Mouse (Mus musculus) CD8-positive naive resting alpha-beta T cell, adult 2 months (primary cell): ENCODE data around the gene Tirap.

Source experiments
- DNase-seq, 2 experiments: peaks; one replicate each; pipeline ENCODE4 v3.0.0; 2022; ENCODE audit warnings: low read depth in 2 of 2, low spot score in 2 of 2

The Tirap gene

DNA sequence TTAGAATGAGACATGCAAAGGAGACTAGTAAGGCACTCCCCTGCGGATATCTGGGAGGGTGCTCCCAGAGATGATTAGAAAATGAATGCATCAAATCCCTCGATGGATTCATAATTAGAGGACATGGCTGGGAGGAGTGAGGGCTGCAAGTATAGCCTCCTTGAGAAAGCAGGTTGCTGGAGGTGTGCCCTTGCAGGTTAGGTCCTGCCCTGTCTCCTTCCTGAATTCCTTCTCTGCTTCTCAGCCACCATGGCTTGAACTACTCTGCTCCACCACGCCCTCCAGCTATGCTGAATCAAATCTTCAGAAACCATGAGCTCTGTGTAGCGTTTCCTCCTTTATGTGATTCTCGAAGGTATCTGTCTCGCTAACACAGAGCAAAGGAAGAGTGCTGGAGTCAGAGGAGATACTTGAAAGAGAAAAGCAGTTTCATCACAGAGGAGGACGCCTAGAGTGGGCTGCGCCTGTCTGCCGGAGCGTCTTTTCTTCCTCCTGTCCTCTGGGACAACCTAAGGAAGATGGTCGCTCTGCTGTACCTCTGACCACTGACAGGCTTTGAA lies 7.0 kb downstream of the Tirap start:
- DNase-seq: no peak

DNA sequence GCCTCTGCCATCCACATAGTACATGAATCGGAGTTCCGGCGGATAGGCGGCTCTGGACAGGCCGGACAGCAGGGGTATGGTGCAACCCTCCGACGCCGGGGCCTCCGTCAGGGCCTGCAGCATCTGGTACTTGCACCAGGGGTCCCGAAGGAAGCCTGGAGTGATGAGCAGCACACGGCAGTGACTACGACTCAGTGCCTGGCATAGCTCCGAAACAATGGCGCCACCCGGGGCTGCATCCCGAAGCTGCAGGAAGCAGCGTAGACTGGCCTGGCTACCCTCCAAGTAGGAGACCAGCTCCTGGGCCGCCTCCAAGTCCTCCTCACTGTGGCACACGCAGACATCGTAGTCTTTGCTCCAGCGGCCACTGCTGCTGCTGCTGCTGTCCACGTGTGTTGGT lies 11.4 kb downstream of the Tirap start:
- no peak for DNase-seq

DNA sequence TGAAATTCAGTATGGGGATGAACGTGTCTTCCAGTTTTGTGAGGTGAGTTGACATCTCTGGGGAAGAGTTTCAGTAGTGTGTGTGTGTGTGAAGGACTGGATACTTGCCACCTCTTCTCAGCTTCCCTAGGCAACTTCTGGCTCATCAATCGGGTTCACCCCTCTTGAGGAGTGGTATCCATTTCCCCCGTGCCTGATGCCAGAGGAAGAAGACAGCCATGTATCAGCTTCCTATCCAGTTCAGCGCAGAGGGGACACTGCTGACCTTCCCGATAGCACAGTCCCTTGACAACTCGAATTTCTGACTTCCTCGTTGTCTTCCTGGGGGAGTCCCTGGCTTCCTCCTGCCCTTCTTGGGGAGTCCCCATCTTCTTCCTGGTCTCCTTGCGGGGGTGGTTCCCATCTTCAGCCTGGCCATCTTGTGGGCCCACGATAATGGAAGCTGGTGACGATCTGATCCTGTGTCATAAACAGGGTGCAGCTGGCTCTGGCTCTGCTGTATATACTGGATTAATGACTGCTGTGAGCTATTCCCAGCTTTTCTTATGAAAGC lies 12.7 kb downstream of the Tirap start:
- no peak for DNase-seq

DNA sequence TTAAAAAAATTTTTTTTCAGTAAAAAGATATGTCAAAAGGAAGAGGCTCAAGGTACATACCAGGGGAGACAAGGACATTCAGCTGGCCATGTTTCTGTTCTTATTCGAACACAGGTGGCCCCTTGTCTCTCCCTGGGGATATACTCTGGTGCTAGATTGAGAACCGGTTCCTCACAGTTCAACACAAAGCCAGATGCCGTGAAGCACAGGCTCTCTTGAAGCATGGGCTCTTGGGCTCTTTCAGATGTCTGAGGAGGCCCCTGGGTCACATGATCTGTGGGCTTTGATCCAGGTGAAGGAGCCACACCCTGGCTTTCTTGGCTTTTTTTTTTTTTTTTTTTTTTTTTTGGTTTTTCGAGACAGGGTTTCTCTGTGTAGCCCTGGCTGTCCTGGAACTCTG lies 13.7 kb downstream of the Tirap start:
- DNase-seq: no peak

DNA sequence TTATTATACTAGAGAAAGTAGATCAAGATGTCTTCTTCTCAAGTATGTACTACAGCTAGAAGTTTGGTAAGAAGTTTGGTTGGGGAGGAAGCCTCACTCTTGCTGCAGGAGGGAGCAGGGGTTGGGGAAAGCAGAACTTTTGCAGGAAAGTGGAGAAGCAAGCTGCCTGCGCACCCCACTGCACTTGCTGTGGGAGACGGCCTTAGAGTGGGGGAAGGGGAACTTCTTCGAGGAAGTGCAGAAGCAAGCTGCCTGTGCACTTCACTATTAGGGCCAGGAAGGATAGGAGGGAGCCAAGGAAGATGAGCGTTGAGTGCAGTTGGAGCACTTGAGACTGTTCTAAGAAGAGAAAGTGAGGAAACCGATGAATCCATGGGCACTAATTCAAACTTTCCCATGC lies 16.7 kb downstream of the Tirap start:
- no peak for DNase-seq

DNA sequence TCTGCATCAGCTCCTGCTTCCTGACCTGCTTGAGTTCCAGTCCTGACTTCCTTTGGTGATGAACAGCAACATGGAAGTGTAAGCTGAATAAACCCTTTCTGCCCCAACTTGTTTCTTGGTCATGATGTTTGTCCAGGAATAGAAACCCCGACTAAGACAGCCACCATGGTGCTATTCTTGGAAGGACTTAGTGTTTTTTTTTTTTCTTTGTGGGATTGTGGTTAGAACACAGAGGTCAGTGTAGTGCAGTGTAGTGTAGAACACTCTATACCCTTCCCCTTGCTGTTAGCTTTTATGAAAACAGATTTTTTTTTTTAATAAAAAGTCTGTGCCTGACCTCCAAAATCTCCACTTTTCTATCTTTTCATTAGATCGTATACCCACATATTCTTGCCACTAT lies 17.3 kb downstream of the Tirap start:
- no peak for DNase-seq

DNA sequence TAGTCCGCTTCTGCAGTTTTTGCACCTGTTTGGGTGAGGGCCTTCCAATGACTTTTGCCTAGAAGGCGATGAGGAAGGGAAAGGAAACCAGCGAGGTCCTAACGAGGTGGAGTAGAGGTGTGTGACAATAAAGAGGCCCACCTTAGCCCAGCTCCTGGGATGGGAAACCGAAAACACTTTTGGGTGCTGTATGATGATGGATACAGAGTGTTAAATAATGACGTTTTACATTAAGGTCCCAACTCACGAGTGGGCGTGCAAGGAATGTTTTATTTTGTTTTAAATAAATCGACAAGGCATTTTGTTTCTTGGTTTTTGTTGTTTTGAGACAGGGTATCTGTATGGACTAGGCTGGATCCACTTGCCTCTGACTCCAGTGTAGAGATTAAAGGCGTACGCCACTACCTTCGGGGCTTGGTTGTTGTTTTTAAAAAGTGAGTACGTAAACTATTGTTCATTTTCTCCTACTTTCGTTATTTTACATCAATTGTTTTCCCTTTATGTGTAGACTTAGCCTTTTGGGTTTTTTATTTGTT lies 23.9 kb downstream of the Tirap start:
- no peak for DNase-seq

DNA sequence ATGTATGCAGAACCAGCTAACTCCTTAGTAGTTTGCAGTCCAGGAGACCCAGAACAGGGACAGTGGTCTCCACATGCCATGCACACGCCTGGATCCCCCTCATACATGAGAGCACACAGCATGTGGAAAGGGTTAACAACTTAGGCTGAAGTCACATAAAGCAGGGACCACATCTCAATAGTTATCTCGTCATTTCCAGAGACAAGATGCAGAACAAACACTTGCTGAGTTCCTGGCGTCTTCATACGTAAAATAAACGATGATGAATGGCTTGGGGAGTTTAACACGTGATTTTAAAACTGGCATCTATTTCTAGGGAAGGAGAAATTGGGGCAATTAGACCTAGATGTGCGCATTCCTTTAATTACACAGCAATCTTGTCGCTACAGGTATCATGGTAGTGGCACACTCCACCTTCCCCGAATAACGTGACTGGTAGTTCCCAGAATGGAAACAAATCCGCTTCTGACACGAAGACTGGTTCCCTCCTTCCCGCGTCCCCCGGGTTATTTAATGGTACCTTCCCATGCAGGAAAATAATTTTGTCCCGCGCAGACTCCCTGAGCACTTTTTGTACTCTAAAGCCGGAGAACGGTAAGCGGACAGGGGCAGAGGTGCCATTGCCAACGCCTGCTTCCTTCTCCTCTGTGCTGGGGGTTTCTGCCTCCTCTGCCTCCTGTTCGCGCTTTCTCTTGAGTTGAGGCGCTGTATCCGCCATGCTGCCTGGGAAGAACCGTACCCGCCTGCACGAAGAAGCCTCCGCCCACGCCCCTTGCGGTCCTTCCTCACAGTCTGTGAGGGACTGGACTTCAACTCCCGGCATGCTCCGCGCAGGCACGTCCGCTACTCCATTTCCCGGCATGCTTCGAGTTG lies 24.6 kb downstream of the Tirap start, which contains the start of gene Dcps:
TSS of gene Dcps (minus strand) at position 811 of the 873 bp plus-strand sequence.
- peak; percentile 87 to 93 for DNase-seq

DNA sequence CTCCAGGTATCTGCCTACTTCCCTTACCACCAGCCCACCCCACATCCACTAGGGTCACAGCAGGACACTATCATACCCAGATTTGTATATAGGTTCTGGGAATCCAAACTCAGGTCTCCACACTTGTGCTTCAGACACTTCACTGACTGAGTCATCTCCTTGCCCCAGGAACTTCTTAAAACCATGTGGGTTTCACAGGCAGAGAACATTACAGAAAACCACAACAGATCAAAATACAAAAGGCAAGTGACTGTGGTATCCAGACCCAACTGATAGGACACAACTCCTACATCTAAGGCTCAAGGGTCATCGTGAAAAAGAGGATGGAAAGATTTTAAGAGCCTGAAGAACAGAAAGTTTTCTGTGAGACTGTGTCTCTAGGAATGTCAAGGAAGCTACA lies 26.8 kb downstream of the Tirap start:
- no peak for DNase-seq

DNA sequence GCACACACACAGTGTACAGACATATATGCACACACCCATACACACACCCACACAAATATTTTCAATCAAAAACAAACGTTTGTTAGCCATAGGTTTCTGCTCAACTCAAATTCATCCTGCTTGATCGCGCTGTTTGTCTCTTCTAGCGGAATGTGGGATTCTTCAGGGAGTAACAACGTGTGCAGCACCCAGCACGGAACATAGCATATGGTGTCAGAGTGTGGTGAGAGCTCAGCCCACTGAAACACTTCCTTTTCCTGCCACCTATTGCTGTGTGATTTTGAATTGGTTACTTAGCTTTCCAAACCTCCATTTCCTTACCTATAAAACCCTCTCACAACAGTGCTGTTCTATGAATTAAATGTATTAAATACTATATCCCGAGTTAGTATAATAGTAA lies 30.0 kb downstream of the Tirap start:
- DNase-seq: no peak

DNA sequence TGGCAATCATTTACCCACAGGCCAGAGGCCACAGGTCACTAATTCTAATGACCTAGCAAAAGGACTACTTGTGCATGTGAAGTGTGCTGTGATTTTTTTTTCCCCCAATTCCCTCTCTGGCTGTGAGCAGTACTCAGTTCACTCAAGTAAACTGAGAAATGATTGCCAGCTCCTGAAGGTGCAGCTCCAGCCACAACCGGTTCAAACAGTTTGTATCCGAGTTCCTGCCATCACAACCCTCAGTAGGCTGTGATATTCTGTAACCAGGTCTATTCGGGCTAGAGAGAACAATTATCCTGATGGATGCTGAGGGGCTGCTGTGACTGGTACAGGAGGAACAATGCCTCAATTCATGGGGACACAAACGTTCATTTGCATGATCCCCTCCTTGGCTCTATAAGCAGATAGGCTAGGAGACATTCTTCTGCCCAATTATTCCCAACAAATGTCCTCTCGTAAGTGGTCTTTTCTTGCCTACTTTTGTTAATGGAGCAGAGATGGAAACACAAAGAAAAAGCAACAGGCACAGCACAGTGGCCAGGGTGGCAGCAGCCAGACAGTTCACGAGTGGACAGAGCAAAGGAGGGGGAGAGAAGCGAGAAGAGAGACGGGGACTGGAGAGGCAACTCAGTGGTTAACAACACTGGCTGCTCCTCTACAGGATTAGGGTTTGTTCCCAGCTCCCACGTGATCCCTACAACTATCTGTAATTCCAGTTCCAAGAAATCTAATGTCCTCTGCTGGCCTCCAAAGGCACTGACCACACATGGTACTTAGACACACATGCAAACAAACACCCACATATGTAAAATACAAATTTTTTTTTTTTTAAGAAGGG lies 33.1 kb downstream of the Tirap start:
- no peak for DNase-seq

DNA sequence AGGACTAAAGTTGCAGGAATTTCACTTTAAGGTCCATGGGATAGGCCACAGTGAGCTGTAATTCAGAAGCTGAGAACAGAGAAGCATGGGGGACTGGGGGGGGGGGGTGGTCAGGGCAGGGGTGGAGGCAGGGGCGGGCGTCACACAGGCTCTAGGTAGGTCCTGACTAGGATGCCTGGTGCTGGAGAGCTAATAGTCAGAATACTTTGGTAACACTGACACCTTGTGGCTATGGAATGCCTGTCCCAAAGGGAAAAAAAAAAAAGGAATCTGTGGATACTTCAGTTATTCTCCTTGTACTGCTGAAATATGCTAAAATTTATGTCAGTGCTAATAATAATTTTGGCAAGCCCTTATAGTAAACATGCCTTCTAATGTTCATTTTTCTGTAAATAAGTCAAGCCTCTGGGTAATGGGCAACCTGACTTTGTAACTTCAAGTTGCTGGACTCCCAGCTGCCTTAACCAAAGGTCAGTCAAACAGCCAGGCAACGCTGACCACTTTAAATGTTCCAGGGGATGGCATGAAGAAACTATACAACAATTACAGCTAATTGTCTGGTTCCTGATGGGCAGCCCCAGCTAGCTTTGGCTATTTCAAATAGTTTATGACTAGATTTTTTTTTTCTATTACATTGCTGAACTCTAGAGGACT lies 33.8 kb downstream of the Tirap start:
- no peak for DNase-seq

DNA sequence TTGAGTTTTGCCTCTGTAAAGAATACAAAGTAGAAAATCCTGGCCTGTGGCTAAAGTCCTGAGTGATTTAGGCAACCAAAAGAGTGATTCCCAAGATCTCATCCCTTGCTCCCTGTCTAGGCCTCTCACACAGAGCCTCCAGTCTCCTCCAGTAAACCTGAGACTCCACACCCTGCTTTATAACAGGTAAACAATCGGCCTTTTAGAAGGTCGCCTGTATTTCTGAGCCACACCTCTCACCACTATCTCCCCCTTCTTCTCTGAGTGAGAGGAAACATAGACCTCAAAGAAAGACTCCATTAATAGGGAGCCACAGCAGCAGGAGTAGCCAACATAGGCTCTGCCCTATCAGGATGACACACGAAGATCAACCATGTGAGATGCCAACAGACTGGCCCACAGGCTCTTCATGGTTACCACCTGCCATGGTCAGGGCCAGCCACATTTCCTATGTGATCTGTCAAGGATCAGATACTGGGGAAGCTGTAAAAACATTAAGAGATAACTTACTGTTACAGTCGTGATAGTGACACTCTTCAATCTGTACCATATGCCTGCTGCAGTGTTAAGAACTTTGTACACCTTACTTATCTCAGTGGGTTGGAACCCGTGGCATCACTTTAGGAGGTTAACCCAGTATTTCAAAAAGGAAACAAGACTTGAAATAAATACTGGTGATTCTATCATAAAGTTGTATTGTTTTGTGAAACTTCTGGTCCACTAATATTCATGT lies 35.8 kb downstream of the Tirap start:
- DNase-seq: no peak

DNA sequence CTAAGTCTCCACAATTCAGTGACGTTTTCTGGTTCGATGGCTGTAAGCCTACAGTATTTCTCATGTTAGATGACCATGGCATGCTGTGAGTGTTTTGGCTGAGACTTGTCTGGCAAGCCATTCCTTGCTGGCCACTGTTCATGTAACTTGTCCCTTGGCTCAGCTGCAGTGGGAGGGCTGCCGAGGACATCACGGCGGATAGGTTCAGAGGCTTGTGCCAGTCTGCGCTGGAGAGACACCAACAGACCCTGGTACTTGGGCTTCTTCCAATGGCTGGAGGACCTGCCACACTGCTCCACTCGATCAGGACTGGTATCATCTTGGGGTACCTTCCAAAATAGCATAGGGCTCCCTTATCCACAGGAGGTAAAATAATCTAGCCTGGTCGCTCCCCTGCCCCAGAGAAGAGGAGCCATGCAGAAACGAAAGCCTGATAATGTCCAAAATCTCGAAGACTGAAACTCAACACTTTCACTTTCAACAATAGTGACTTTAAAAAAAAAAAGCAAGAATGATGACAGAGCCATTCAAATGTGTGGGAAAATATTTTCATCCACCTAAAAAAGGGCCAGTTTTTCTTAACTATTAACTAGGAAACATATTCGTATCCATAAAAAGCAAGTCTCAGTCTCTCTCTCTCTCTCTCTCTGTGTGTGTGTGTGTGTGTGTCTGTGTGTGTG lies 36.9 kb downstream of the Tirap start:
- DNase-seq: no peak

DNA sequence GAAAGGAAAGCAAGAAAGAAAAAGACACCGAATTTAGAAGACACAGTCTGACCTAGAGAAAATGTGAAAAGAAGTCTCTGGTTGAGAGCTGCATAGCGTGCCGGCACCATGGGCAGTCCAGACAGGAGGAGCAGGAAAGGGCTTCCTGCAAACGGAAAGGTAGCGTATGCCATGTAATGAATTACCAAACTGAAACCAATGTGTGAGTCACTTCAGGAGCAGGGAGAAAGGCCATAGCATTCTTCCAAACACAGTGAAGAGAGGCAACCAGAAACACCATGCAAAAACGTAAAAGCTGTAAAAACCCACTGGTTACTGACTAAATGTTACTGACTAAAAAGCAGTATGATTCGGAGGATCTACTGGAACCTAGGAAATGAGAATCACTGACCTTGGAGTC lies 38.4 kb downstream of the Tirap start:
- no peak for DNase-seq

DNA sequence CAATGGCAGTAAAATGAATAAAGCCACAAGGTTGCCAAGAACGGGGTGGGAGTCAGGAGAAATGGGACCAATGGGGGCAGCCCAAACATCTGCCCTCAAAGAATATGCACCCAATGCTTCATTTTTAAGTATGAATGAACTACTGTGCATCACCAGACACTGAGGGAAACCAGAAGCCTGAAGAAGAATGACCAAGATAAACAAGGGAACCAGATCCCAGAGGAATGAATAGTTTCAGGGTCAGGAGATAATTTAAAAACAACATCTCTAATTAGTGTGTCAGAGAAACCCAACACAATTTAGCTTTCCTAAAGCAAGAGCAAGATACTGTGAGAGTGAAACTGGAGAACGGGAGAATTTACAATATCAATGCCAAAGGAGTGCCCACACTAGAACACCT lies 39.4 kb downstream of the Tirap start:
- no peak for DNase-seq

DNA sequence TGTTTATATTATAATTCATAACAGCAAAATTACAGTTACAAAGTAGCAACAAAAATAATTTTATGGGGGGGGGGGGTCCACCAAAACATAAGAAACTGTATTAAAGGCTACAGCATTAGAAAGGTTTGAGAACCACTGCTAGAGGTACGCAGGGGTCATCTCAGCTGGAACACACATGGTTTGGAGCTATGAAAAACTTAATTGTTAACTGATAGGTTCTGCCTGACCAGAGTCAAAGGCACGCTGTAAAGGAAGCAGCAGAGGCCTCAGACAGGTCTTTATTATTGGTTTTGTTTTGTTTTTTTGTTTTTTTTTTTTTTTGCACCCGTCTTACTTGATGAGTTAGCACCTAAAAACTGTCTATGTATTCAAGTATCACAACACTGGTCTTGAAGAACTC lies 41.6 kb downstream of the Tirap start:
- DNase-seq: no peak

DNA sequence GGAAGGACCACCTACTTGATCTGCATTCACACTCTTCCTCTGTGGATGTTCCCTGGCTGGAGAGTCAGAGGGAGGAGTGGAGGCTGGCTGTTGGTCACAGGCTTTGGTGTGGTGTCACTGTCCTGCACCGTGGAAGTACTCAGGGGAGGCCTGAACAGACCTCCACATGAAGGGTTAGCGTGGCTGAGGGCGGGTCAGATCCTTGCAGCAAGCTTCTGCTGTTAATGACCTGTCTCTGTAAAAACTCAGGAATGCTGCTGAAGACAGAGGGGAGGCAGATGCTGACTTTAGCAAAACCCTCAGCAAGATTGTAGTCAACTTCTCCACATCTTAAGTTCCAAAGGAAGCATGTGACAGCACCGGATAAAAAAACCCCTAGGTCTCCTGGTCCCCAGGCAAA lies 43.2 kb downstream of the Tirap start:
- DNase-seq: no peak

DNA sequence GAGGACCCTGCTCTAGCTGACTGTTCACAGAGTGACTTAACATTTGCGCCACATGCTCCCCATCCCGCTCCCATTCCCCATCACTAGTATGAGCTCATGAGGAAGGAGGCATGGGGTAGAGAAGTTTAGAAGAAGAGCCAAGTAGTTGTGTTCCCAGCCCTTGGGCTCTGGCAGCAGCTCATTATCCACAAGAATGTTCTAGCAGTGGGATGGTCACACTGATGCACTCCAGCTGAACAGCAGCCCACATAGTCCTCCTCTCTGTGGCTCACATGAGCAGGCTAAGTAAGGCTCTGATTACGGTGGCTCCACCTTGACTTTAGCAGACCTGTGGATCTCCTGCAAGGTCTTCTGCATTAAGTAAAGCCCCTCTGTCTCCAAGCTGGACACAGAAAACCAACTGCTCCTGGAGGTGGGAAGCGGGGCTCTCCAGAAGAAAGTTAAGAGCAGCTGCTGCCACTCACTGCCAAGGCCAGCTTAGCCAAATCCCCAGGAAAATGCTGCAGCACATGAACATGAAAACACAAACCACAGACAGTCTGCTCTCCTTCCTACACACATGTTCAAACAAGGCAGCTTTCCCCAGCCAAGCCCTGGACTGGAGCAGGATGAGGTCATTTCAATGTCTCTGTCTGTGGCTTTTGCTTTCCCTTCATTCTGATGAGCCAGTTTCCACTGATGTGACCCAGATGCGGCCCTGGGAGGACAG lies 43.9 kb downstream of the Tirap start:
- no peak for DNase-seq
